Mouse (Mus musculus): ENCODE data around the gene Ankrd31.

GRCm38 (mm10) chr13:96720003-96720402, 28.1 kb upstream of the Ankrd31 start:
- no peak for TF ChIP-seq CTCF (IDR thresholded peaks at IDR 0.05; ENCODE audit: control insufficient read depth, insufficient read depth, low read length)
- no peak for TF ChIP-seq POLR2A (IDR thresholded peaks at IDR 0.05; ENCODE audit: borderline replicate concordance, control insufficient read depth, low read depth, low read length)
